In the genomic region with DNA sequence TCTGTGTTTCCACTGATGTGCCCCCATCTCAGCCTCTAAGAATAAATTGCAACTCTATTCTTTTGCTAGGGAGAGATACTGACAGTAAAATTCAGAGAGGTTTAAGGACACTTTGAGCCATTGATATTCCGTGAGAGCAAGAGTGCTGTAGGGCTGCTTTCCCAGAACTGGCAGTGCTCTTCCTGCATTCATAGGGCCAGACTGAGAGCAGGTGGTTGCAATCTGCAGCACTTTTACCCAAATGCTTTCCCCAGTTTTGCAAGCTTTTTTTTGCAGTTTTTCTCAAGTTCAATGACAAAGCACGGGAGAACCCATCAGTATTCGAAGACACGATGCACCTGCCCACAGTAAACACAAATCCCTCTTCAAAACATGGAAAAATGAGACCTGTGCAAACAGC, we compare ENCODE assay signal across 22 mouse cellular contexts.
A peak's percentile ranks its signal among the peaks of the same experiment; 100 is the strongest.
DNase-seq lines count a peak whose midpoint lies in the region; ATAC-seq lines count a peak whose summit lies in the region.
"Had no signal": no experiment of that assay in that cellular context is flagged by ENCODE, and none has a peak within 500 bp of the region (broad histone marks: within the 10 kb centered on the region; RNA-seq: fewer than 3 reads in every experiment).

No protein-coding gene starts in this region.

- ATAC-seq in forebrain, embryonic 15.5 days (replicated peaks) = peak; percentile 53; the same call in 1 of the 2 replicates
- ATAC-seq in intestine, embryonic 16.5 days = no peak
- ATAC-seq: hindbrain, embryonic 16.5 days had no signal

- H3K27ac ChIP-seq in forebrain, embryonic 15.5 days (replicated peaks) = no peak overlapping the region
- H3K27ac ChIP-seq in forebrain, embryonic 10.5 days = no peak overlapping the region
- H3K27ac ChIP-seq in intestine, embryonic 16.5 days (ENCODE audit: low read length) = no peak overlapping the region
- H3K27ac ChIP-seq: embryonic facial prominence, embryonic 10.5 days; heart, embryonic 15.5 days; kidney, postnatal 0 days; macrophage; neural tube, embryonic 13.5 days had no signal

- H3K4me1 ChIP-seq in forebrain, embryonic 15.5 days = no peaks in the 10 kb centered on the region
- no peaks in the 10 kb centered on the region for H3K4me1 ChIP-seq in forebrain, embryonic 10.5 days
- no peaks in the 10 kb centered on the region for H3K4me1 ChIP-seq in intestine, embryonic 16.5 days (ENCODE audit: control insufficient read depth, insufficient read depth, low read length)
- H3K4me1 ChIP-seq: embryonic facial prominence, embryonic 10.5 days; heart, embryonic 15.5 days; neural tube, embryonic 13.5 days had no signal

- H3K4me2 ChIP-seq in forebrain, embryonic 15.5 days (replicated peaks) = no peak overlapping the region
- no peak overlapping the region for H3K4me2 ChIP-seq in intestine, embryonic 16.5 days (ENCODE audit: low read depth, low read length)
- H3K4me2 ChIP-seq: heart, embryonic 15.5 days; midbrain, embryonic 11.5 days; neural tube, embryonic 13.5 days had no signal

- H3K4me3 ChIP-seq in forebrain, embryonic 15.5 days = no peak overlapping the region
- no peak overlapping the region for H3K4me3 ChIP-seq in forebrain, embryonic 10.5 days
- no peak overlapping the region for H3K4me3 ChIP-seq in intestine, embryonic 16.5 days (ENCODE audit: low read length)
- H3K4me3 ChIP-seq: embryonic facial prominence, embryonic 10.5 days; heart, embryonic 15.5 days; neural tube, embryonic 13.5 days had no signal

- no peaks in the 10 kb centered on the region for H3K27me3 ChIP-seq in forebrain, embryonic 15.5 days
- H3K27me3 ChIP-seq in forebrain, embryonic 10.5 days (ENCODE audit: poor library complexity, severe bottlenecking) = no peaks in the 10 kb centered on the region
- no peaks in the 10 kb centered on the region for H3K27me3 ChIP-seq in intestine, embryonic 16.5 days (replicated peaks; ENCODE audit: control insufficient read depth, insufficient read depth, low read length)
- H3K27me3 ChIP-seq: CH12.LX; heart, embryonic 15.5 days; neural tube, embryonic 13.5 days had no signal

- H3K9me3 ChIP-seq in forebrain, embryonic 15.5 days = no peaks in the 10 kb centered on the region
- no peaks in the 10 kb centered on the region for H3K9me3 ChIP-seq in forebrain, embryonic 10.5 days
- H3K9me3 ChIP-seq in intestine, embryonic 16.5 days (ENCODE audit: control insufficient read depth, low read length) = no peaks in the 10 kb centered on the region
- H3K9me3 ChIP-seq: embryonic facial prominence, embryonic 10.5 days; heart, embryonic 15.5 days; neural tube, embryonic 13.5 days had no signal

- H3K9ac ChIP-seq in forebrain, embryonic 15.5 days (replicated peaks) = no peak overlapping the region
- H3K9ac ChIP-seq in intestine, embryonic 16.5 days (ENCODE audit: low read depth, low read length) = no peak overlapping the region
- H3K9ac ChIP-seq: heart, embryonic 15.5 days; neural tube, embryonic 13.5 days had no signal

- WGBS in forebrain, embryonic 15.5 days = 66% methylated on average over 4 of the region's 4 CpGs
- WGBS in forebrain, embryonic 10.5 days = 87% methylated on average over 4 of the region's 4 CpGs
- 75% methylated on average over 4 of the region's 4 CpGs for WGBS in intestine, embryonic 16.5 days

- no peak for DNase-seq in forebrain, embryonic 10.5 days (ENCODE audit: extremely low spot score, low spot score)
- peak; percentile 27 for DNase-seq in right cerebral cortex, postnatal 10 days (ENCODE audit: low spot score in 2 of 2)
- no peak for DNase-seq in right cerebral cortex, postnatal 25 days
- DNase-seq in layer of hippocampus, adult 9-10 months (ENCODE audit: low spot score) = peak; percentile 11
- DNase-seq in spleen, adult 18-20 months = no peak
- DNase-seq: adrenal gland, postnatal 25 days; cerebellum, adult 2 months; gastrocnemius, postnatal 14 days; kidney, adult 11 months; left cerebral cortex, postnatal 4 days; liver; thymus, adult 2 months had no signal

- no peaks in the 10 kb centered on the region for H3K36me3 ChIP-seq in forebrain, embryonic 15.5 days
- no peaks in the 10 kb centered on the region for H3K36me3 ChIP-seq in forebrain, embryonic 10.5 days (replicated peaks)
- H3K36me3 ChIP-seq in intestine, embryonic 16.5 days (ENCODE audit: control insufficient read depth, insufficient read depth, low read length) = no peaks in the 10 kb centered on the region
- H3K36me3 ChIP-seq: embryonic facial prominence, embryonic 10.5 days; heart, embryonic 15.5 days; neural tube, embryonic 13.5 days had no signal

Comparison
In these comparisons a context has a peak if more than half of its experiments do, and no peak if none do; other contexts are left out.
1. DNase-seq: peak in right cerebral cortex, postnatal 10 days (2 of 2) and layer of hippocampus, adult 9-10 months (single experiment); none in forebrain, embryonic 10.5 days (single experiment), right cerebral cortex, postnatal 25 days (single experiment) and spleen, adult 18-20 months (0 of 2).